Mouse (Mus musculus) G1E (cell line): ENCODE data around the gene Rad52. TPM values are rescaled to one million over a fixed set of nuclear protein-coding genes. Genes with fewer than 3 reads are reported as not detected.
A peak's percentile ranks its signal among the peaks of the same experiment; 100 is the strongest.

Source experiments
- ATAC-seq: 2 replicates; pipeline ENCODE4 v1.8.0; 2016; ENCODE audit warnings: mild to moderate bottlenecking; ENCODE audit not compliant: insufficient number of reproducible peaks, poor library complexity, low FRiP score, severe bottlenecking; ENCODE audit errors: extremely low read depth
- DNase-seq: peaks from one replicate; pipeline ENCODE4 v3.0.0; 2012; ENCODE audit warnings: low spot score
- H3K27me3 ChIP-seq: 2 replicates; pipeline ENCODE4 v1.6.1; 2012; ENCODE audit warnings: mild to moderate bottlenecking, low read length, inconsistent platforms; ENCODE audit not compliant: insufficient read depth
- H3K36me3 ChIP-seq: replicated peaks from 2 replicates; pipeline ENCODE3; 2012; ENCODE audit warnings: mild to moderate bottlenecking, inconsistent platforms
- H3K4me1 ChIP-seq: 2 replicates; pipeline ENCODE4 v1.6.1; 2012; ENCODE audit warnings: low read depth, low read length, inconsistent platforms, mixed read lengths; ENCODE audit not compliant: insufficient read depth
- H3K4me3 ChIP-seq: 2 replicates; pipeline ENCODE4 v1.5.1; 2012; ENCODE audit warnings: low read depth, mild to moderate bottlenecking, inconsistent platforms, low read length, moderate library complexity, mixed read lengths
- H3K9me3 ChIP-seq: replicated peaks from 2 replicates; pipeline ENCODE4 v1.6.1; 2012; ENCODE audit warnings: inconsistent platforms
- CTCF ChIP-seq: IDR thresholded peaks from 2 replicates; pipeline ENCODE4 v1.5.1; 2012; ENCODE audit warnings: low read depth, low read length, inconsistent platforms, mixed read lengths
- GATA1 ChIP-seq: IDR thresholded peaks from 2 replicates; pipeline ENCODE4 v1.6.1; 2012; ENCODE audit warnings: borderline replicate concordance, low read length, inconsistent platforms, mixed read lengths
- GATA2 ChIP-seq: IDR thresholded peaks from 2 replicates; pipeline ENCODE4 v1.6.1; 2012; ENCODE audit warnings: low read depth, low read length, inconsistent platforms, borderline replicate concordance
- POLR2AphosphoS5 ChIP-seq: IDR thresholded peaks from 2 replicates; pipeline ENCODE4 v1.6.1; 2012; ENCODE audit warnings: low read depth, low read length, inconsistent platforms; ENCODE audit not compliant: insufficient replicate concordance
- TAL1 ChIP-seq: conservative IDR thresholded peaks from 2 replicates; pipeline ENCODE4 v1.6.1; 2012; ENCODE audit warnings: low read depth, low read length, inconsistent platforms, mixed read lengths
- polyA plus RNA-seq: library from polyadenylated mRNA; stranded (reverse); fragments of >175 nt; gene quantifications from 2 replicates; pipeline ENCODE4 v1.2.3, GENCODE M21; 2012
- total RNA-seq, 2 experiments: library from RNA; stranded (forward) in 1 of 2; stranded (reverse) in 1 of 2; fragments of 200-1000 nt in 1 of 2; fragments of >200 nt in 1 of 2; fragmentation: Nextera tagmentation in 1 of 2; gene quantifications; 2 replicates each; pipeline ENCODE4 v1.2.3; 2014 to 2017

Rad52 gene
- total and polyA plus RNA-seq, 3 experiments, result 22.6 to 51.3 (median 28.9) TPM

- Histone ChIP-seq H3K36me3 (peaks cover 92% of the 10 kb centered on the region), H3K4me1 (peaks cover 15% of the 10 kb centered on the region), H3K4me3 (no peak overlapping the region), H3K9me3 (no peaks in the 10 kb centered on the region), H3K27me3 (no peaks in the 10 kb centered on the region)
- DNase-seq (no peak), ATAC-seq (no peak)
- TF ChIP-seq GATA1, result no peak
- TF ChIP-seq POLR2AphosphoS5, result no peak
- no peak for TF ChIP-seq GATA2
- TF ChIP-seq TAL1, result no peak
These were observed 13.2 kb downstream of the Rad52 start for GRCm38 (mm10) chr6:119915710-119916109.

- DNase-seq, result no peak
- Histone ChIP-seq H3K4me3 (no peak overlapping the region), H3K36me3 (peaks cover 93% of the 10 kb centered on the region)
These were observed 16.2 kb downstream of the Rad52 start for GRCm38 (mm10) chr6:119918561-119919181.

GRCm38 (mm10) chr6:119922136-119922535 is 19.6 kb downstream of the Rad52 start:
- ATAC-seq (no peak), DNase-seq (no peak)
- Histone ChIP-seq H3K27me3 (no peaks in the 10 kb centered on the region), H3K36me3 (peaks cover 94% of the 10 kb centered on the region), H3K4me1 (peaks cover 6% of the 10 kb centered on the region; the same call in 1 of the 2 replicates), H3K9me3 (no peaks in the 10 kb centered on the region), H3K4me3 (no peak overlapping the region)
- no peak for TF ChIP-seq CTCF
- TF ChIP-seq GATA2, result no peak
- TF ChIP-seq POLR2AphosphoS5, result no peak
- no peak for TF ChIP-seq TAL1
- TF ChIP-seq GATA1, result no peak

More at GRCm38 (mm10) chr6:119918561-119919181, 16.2 kb downstream of the Rad52 start:
- ATAC-seq, result no peak
- TF ChIP-seq GATA2 (no peak), TAL1 (no peak), POLR2AphosphoS5 (no peak), CTCF (no peak), GATA1 (no peak)
- H3K27me3 ChIP-seq, result no peaks in the 10 kb centered on the region
- H3K9me3 ChIP-seq, result no peaks in the 10 kb centered on the region
- H3K4me1 ChIP-seq, result peaks cover 6% of the 10 kb centered on the region; the same call in 1 of the 2 replicates

- Histone ChIP-seq H3K36me3 (peaks cover 94% of the 10 kb centered on the region), H3K4me3 (no peak overlapping the region), H3K9me3 (no peaks in the 10 kb centered on the region), H3K4me1 (peaks cover 6% of the 10 kb centered on the region; the same call in 1 of the 2 replicates), H3K27me3 (no peaks in the 10 kb centered on the region)
- TF ChIP-seq POLR2AphosphoS5 (no peak), TAL1 (no peak), GATA2 (no peak), CTCF (no peak), GATA1 (no peak)
- no peak for DNase-seq
- ATAC-seq, result no peak
These were observed 20.0 kb downstream of the Rad52 start for GRCm38 (mm10) chr6:119922544-119922943.

- H3K4me1 ChIP-seq, result no peaks in the 10 kb centered on the region
- TF ChIP-seq GATA2 (no peak), POLR2AphosphoS5 (no peak), TAL1 (no peak), CTCF (no peak), GATA1 (no peak)
- DNase-seq (no peak), ATAC-seq (0 out of 2 replicates have a peak, but pooled peaks have one; percentile 22)
- H3K4me3 ChIP-seq, result no peak overlapping the region
- H3K36me3 ChIP-seq, result peaks cover 95% of the 10 kb centered on the region
- no peaks in the 10 kb centered on the region for H3K27me3 ChIP-seq
- H3K9me3 ChIP-seq, result no peaks in the 10 kb centered on the region
These were observed 21.9 kb downstream of the Rad52 start for GRCm38 (mm10) chr6:119924235-119925005.

Other genes starting within 250 kb of the Rad52 start
- gene Erc1, start 54.5 kb upstream of the Rad52 start, total RNA-seq (2014; fragmentation: Nextera tagmentation), result 21.4 and 24.2 TPM in 2 replicates
- 10.3 and 14.4 TPM in 2 replicates for gene Erc1, start 54.5 kb upstream of the Rad52 start, total RNA-seq (2017)
- 1.9 and 2.9 TPM in 2 replicates for gene Erc1, start 54.5 kb upstream of the Rad52 start, polyA plus RNA-seq
- 801 and 848 TPM in 2 replicates for gene Wnk1, start 136.0 kb downstream of the Rad52 start, total RNA-seq (2014; fragmentation: Nextera tagmentation)
- 189 and 197 TPM in 2 replicates for gene Wnk1, start 136.0 kb downstream of the Rad52 start, total RNA-seq (2017)
- gene Wnk1, start 136.0 kb downstream of the Rad52 start, polyA plus RNA-seq, result 49.7 and 53.7 TPM in 2 replicates
- not detected in 2 replicates for gene Ninj2, start 190.7 kb downstream of the Rad52 start, total RNA-seq (2014; fragmentation: Nextera tagmentation)
- gene Ninj2, start 190.7 kb downstream of the Rad52 start, total RNA-seq (2017), result not detected in 2 replicates
- not detected in 2 replicates for gene Ninj2, start 190.7 kb downstream of the Rad52 start, polyA plus RNA-seq